Mouse (Mus musculus): ENCODE data around the gene B3gnt2.

Gene B3gnt2

GRCm38 (mm10) chr11:22719570-22719969 lies 141.2 kb downstream of the B3gnt2 start:
- DNase-seq = no peak

- no peak for DNase-seq
Measured at GRCm38 (mm10) chr11:22718036-22718435, 142.7 kb downstream of the B3gnt2 start.

GRCm38 (mm10) chr11:22711327-22711726 lies 149.4 kb downstream of the B3gnt2 start:
- DNase-seq = no peak

DNA sequence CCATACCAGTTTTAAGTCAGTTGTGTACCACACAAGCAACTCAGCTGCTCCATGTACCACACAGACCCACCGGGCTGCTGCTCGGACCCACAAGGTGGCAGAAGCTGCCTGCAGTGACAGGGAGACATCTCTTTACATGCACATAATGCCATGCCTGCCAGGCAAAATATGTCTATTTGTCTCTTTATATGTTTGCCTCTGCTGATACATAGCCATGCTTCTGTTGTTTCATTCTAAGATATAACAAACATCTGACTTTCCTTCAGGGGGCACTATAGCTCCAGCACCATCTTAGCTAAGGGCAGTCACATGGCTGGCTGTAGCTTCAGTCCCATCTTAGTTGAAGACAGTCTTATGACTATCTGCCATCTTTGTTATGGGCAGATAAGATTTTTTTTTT lies 150.2 kb downstream of the B3gnt2 start:
- peak; percentile 41 to 55 for DNase-seq
